Mouse (Mus musculus): ENCODE data around the gene Esf1.
"Not testable (repeated sequence)": the region's sequence is repeated elsewhere in the genome, so short reads cannot be mapped to it uniquely, and the experiment has no call there.

GRCm38 (mm10) chr2:140185685-140186210 is 15.4 kb upstream of the Esf1 start:
- TF ChIP-seq CTCF (IDR thresholded peaks at IDR 0.05; ENCODE audit: control insufficient read depth, insufficient read depth, low read length); POLR2A (IDR thresholded peaks at IDR 0.05; ENCODE audit: borderline replicate concordance, control insufficient read depth, low read depth, low read length): not testable (repeated sequence)
